Mouse (Mus musculus): ENCODE results near the gene Kirrel3.

Gene Kirrel3

DNA sequence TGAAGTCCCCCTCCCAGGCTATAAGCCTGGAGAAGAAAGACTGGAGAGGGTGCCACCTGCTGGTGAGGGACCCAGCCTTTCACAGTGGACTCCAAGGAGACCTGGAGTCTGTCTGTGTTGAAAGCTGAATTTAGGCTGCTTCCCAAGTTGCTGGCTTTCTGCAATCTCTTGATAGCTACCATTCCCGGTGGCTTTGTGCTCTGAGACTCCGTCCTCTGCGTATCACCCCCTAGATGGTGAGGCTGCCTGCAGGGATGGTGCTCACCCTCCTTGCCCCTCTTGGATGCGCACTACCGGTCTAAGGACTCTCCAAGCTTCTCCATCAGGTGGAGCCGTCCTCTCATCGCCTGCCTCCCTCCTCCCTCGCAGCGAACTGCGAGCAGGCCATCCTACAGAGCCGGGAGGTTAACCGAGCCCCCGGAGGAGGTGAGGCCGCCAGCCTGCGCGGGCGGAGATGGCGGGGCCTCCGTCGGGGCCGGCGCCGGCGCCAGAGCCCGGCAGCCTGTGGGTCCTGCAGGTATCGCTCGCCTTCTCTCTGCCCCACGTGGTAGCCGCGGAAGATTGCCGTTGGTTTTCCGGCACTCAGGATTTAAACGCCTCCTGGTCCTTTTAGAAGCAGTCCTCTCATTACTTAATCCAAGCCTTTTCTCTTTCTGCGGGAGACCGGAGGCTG, at the start of gene Kirrel3:
Kirrel3 (plus strand) TSS at position 136 of the 673 bp plus-strand sequence.
- peak; percentile 54 to 74 for DNase-seq

DNA sequence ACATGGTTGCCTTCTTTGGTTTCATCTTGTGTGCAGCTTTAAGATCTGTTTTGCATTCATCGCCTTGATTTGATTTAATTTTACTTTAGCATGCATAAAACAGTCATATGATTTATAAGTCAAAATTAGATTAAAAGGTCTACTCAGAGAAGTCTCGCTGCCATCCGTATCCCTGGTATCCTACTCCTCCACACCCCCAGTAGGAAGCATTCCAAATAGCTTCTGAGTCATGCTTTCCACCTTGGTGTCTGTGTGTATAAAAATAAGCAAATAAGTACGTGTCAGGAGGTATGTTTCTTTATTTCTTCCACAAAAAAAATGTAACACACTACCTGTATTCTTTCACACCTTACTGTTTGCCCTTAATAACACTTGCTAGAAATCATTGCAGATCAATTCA, 45.0 kb upstream of the Kirrel3 start:
- DNase-seq, result no peak

DNA sequence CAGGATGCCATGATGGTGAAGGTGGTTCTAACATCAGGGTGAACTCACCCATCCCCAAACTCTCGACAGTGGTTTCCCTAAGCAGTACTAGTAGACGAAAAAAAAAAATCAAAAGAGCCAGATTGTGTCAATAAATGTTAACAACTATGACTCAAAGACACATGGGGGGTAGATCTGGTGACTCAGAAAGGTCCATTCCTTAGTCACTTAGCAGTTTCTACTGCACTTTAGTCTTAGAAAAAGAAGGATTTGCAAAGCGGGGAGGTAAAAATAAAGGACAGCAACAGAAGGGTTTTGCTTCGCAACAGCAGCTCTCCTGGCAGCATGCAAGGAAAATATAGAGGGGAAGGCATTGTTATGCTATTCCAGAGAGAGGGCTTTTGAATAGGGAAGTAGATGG, 41.7 kb upstream of the Kirrel3 start:
- no peak for DNase-seq

- DNase-seq, result no peak
Measured at GRCm38 (mm10) chr9:34446497-34447350, 39.0 kb upstream of the Kirrel3 start.

GRCm38 (mm10) chr9:34447736-34448135, 38.0 kb upstream of the Kirrel3 start:
- DNase-seq, result no peak

- no peak for DNase-seq
Measured at GRCm38 (mm10) chr9:34448467-34448866, 37.2 kb upstream of the Kirrel3 start.

DNA sequence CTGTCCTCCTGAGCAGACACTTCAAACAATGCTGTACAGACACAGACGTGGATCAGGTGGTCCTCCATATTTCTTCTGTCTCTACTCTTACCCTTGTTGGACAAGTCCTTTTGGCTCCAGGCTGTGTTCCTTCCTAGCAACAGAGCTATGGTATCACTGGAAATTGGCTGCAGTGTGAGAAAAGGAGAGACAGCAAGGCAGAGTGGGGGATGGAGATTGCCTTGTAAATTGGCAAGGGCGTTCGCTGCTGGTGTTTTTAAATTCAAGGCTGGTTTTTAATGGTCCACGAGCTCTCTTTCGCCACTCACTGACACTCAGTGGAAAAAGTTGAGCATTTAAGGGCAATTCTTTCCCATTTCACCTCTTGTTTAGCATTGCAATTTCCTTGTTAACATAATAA, 27.5 kb upstream of the Kirrel3 start:
- no peak for DNase-seq

- no peak for DNase-seq
Measured at GRCm38 (mm10) chr9:34459968-34460367, 25.7 kb upstream of the Kirrel3 start.

DNA sequence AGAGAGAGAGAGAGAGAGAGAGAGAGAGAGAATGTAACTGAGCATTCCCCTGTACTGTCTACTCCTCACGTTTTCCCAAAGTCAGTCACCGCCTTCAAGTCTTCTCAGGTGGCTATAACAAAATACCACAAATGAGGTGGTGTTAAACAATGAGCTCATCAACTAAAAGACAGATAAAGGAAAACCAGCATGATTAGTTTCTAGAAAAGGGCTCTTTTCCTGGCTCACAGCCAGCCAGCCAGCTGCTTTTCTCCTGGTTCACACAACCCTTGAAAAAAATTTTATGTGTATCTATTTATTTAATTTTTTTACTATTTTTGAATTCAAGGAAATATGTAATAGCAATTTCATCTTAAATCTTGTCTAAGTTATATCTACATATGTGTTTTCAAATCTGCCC, 22.0 kb upstream of the Kirrel3 start:
- DNase-seq, result peak in 1 of 2 experiments; percentile 21

DNA sequence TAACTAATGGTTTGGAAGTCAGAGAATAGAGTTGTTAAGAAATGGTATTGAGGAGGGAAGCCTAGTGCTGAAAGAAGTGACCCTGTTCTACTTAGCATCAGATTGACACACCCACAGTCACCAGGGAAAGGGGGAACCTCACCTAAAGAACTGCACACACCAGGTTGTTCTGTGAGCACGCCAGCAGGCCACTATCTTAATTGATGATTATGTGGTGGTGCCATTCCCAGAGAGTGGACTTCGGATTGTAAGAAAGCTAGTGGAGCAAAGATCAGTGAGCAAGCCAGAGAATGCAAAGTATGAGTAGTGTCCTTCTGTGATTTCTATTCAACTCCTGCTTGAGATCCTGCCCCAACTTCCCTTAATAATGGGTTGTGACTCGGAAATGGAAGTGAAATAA, 19.6 kb upstream of the Kirrel3 start:
- no peak for DNase-seq

- DNase-seq, result no peak
Measured at GRCm38 (mm10) chr9:34469180-34469579, 16.5 kb upstream of the Kirrel3 start.

DNA sequence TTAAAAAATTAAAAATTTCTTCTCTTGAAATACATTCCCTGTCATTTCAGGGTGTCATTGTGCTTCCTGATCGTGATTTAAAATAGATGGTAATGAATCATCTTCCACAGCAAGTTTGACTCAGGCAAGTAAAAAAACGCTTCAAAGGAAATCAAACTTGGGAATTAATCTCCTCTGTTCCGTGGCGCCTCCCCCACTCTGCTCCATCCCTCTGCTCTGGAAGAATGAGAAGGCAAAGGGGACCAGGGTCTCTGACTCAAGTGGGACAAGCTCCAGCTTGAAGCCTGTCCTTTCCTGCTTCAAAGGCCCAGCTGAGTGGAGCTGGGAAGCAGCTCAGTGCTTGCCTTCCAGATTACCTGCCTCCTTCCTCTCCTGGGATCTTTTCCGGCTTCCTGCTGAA, 9.5 kb upstream of the Kirrel3 start:
- no peak for DNase-seq

DNA sequence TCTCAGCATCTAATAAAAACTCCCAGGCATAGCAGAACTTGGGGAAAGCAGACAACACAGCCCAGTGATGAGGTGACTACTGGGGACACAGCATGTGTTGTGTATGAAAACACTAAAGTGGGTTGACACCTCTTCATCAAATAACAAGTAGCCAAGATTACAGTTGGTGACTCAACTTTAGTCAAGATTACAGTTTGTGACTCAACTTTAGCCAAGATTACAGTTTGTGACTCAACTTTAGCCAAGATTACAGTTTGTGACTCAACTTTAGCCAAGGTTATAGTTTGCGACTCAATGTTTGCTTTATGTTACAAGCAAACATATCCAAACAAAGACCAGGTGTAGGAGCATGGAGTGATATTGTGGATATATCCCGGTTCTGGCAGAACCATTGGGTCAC, 7.2 kb upstream of the Kirrel3 start:
- DNase-seq, result no peak

GRCm38 (mm10) chr9:34483236-34483635, 2.5 kb upstream of the Kirrel3 start:
- no peak for DNase-seq

- no peak for DNase-seq
Measured at GRCm38 (mm10) chr9:34484665-34485064, 1.0 kb upstream of the Kirrel3 start.

- DNase-seq, result no peak
Measured at GRCm38 (mm10) chr9:34488267-34488666, 2.6 kb downstream of the Kirrel3 start.

- DNase-seq, result peak; percentile 43 to 44
Measured at GRCm38 (mm10) chr9:34488700-34489315, 3.1 kb downstream of the Kirrel3 start.

DNA sequence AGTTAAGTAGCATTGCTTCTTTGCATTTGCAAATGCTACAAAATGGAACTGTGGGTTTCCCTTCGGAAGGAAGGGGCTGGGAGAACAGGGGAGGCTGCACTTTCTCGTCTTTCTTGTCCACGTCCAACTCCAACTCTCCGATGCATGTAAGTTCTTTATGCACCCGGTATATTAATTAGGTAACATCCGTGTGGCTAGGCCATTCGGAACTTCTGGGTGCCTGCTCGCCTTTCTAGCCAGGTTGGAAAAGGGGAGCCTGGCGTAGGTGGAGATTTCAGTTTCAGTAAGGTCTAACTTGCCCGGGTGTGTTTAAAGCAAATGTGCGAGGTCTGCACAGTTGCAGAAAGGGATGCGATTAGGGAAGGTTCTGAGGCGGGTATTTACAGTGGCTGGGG, 3.6 kb downstream of the Kirrel3 start:
- no peak for DNase-seq

DNA sequence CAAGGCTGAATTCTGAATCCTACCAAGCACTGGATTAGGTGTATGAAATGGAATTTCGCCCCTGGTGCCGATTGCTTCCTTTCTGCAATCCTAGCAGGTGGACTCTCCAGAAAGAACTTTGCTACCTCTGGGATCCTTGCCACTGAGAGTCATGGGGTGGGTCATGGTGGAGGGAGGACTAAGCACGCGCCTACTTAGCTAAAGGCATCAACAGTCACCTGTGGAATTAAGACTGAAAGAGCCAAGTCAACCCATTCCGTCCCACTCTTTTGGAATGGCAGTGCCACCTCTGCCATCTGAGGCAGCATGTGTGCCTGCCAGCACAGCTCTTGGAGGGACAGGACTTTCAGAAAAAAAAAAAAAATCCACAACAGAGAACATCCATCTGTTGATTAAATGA, 4.1 kb downstream of the Kirrel3 start:
- no peak for DNase-seq

DNA sequence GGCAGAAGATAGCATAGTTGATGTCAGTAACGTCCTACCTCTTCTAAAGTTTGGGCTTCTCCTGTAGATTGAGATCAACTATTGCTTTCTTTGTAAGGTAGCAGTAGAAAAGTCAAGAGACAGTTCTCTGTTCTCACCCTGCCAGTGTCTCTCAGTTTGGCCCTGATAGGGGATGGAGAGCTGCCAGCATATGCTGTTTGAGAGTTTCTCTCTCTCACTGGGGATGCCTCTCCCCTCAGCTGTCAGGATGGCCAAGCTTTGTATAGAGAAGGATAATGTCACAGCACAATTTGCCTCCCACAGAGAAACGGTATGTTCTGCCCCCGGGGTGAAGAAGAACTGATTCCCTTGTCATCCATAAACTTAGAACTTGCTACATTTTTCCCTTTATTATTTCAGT, 6.4 kb downstream of the Kirrel3 start:
- DNase-seq, result no peak

GRCm38 (mm10) chr9:34493571-34493970, 7.9 kb downstream of the Kirrel3 start:
- DNase-seq, result no peak

GRCm38 (mm10) chr9:34498126-34498525, 12.4 kb downstream of the Kirrel3 start:
- no peak for DNase-seq

DNA sequence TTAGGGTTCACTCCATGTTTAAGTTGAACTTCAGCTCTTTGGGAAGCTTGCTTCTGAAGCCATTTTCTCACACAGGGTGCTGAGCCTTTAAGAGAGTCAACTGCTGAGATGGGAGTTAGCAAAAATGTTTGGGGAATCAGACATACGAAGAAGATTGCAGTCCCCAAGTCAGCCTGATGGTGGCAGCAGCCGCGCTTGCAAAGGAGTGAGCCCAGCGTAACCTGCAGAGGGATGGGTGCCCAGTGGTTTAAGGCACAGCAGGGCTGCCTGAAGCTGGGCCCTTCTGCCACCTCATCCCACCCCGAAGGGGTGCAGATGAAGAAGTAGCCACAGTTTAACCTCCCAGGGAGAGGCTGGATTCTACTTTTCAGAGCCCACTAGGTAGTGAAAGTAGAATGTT, 13.0 kb downstream of the Kirrel3 start:
- peak; percentile 71 to 91 for DNase-seq

DNA sequence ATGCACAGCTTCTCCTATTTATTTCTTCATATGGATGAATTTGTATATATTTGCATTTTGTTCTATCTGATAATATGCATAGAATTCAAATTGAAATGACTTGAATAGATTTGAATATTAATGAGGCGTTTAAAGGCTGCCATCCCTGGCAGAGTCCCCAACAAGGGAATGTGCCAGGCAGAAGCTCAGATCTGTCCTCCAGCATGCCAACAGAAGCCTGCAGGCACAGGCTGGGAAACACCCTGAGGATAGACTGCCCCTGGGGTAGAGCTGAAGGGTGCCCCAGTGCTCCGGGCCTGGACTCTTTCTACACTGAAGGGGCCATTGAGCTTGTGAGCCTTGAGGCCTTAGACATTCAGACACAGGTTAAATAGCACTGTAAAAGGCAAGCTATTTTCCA, 21.5 kb downstream of the Kirrel3 start:
- DNase-seq, result no peak

All from kidney, postnatal 25 days (tissue).